Mouse (Mus musculus) small intestine, adult 2 months (tissue): Measurements from ENCODE around the gene Zfp53. TPM values are rescaled to one million over a fixed set of nuclear protein-coding genes. Genes with fewer than 3 reads are reported as not detected.

ENCODE experiments used
- H3K27ac ChIP-seq: fragments of 200-500 bp; 2 replicates; pipeline ENCODE4 v1.5.1; 2012; ENCODE audit warnings: low read depth, low read length, control low read depth, inconsistent platforms; ENCODE audit not compliant: insufficient read depth
- H3K27me3 ChIP-seq: fragments of 200-500 bp; 2 replicates; pipeline ENCODE4 v1.6.1; 2012; ENCODE audit warnings: mild to moderate bottlenecking, moderate library complexity, low read length, inconsistent platforms; ENCODE audit not compliant: control insufficient read depth, insufficient read depth
- H3K36me3 ChIP-seq: fragments of 200-500 bp; 2 replicates; pipeline ENCODE4 v1.6.1; 2012; ENCODE audit warnings: mild to moderate bottlenecking, low read length, control low read depth, inconsistent platforms; ENCODE audit not compliant: control insufficient read depth, insufficient read depth
- H3K4me1 ChIP-seq: fragments of 200-500 bp; 2 replicates; pipeline ENCODE4 v1.6.1; 2012; ENCODE audit warnings: low read length, inconsistent platforms, mixed read lengths; ENCODE audit not compliant: control insufficient read depth, insufficient read depth, insufficient read length
- H3K4me3 ChIP-seq: fragments of 200-500 bp; 2 replicates; pipeline ENCODE4 v1.5.1; 2012; ENCODE audit warnings: low read depth, mild to moderate bottlenecking, control low read depth, inconsistent platforms, low read length, moderate library complexity
- CTCF ChIP-seq: fragments of 200-500 bp; IDR thresholded peaks from 2 replicates; pipeline ENCODE4 v1.5.1; 2012; ENCODE audit warnings: low read depth, mild to moderate bottlenecking, control low read depth, inconsistent platforms, low read length, moderate library complexity, mixed read lengths; ENCODE audit not compliant: insufficient replicate concordance, insufficient read length; ENCODE audit errors: extremely low read depth
- POLR2A ChIP-seq: fragments of 200-500 bp; IDR thresholded peaks from 2 replicates; pipeline ENCODE4 v1.6.1; 2012; ENCODE audit warnings: low read depth, mild to moderate bottlenecking, control low read depth, inconsistent platforms, low read length, moderate library complexity
- WGBS: fragments of 180-500 bp; shearing (Covaris S2); methylation state at CpG from one replicate; pipeline ENCODE4 v1.1.7; 2018; 5-methylcytosine and 5-hydroxymethylcytosine counted together
- polyA plus RNA-seq: library from polyadenylated mRNA; depleted of rRNA; stranded (reverse); fragments of >200 nt; gene quantifications from 2 replicates; pipeline ENCODE4 v1.2.3, GENCODE M21; 2012; rRNA removed

Gene Zfp53
- polyA plus RNA-seq, 1 experiment, result 2.5 TPM

DNA sequence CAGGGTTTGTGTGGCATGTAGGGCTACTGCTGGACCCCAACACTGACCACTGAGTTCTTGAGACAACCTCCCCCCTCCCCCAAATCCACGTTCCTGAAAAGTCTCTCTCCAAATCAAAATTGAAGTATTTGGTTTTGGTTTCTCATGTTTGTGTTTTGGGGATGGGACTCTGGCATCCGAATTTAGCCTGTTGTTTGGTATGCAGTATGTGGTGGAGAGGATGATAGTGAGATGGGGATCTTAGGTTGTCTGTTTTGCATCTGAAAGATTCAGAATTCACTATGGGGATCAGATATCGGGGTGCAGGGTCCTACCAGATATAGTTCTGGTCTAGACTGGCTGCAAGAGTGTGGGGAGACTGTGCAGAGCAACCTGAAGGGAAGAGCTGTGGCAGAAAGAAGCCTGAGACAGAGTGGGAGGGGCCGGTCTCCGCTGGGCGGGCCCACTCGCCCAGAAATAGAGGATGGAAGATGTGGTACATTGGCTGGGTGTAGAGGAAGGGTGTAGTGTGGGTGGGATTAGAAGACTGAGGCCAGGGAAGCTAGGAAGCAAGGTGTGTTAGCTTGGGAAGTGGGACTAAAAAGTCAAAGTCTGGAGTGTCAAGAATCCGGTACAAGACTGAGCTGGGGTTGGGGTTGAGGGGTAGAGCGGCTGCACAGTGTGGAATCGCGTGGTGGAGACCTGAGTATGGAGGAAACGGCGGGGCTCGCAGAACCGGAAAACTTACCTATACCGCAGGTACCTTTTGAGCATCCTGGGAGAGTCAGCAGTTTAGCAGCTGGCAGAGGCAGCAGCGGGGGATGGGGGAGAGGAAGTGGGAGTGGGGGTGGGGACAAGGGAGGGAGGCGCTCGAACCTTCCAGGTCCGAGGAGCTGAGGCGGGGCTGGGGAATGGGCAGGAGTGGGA lies 46.6 kb downstream of the Zfp53 start, which contains the start of gene Zfp52:
TSS of gene Zfp52 (plus strand) at position 444 of the 906 bp plus-strand sequence.
- H3K27ac ChIP-seq, result peak within 1 kb of the TSS; percentile 89
- WGBS, result 1% methylated on average over 21 of the region's 21 CpGs
- no peaks in the 10 kb centered on the region for H3K36me3 ChIP-seq
- H3K27me3 ChIP-seq, result no peaks in the 10 kb centered on the region
- no peak for TF ChIP-seq CTCF
- no peak for TF ChIP-seq POLR2A
- H3K4me1 ChIP-seq, result peaks cover 3% of the 10 kb centered on the region
- peak within 1 kb of the TSS; percentile 78 for H3K4me3 ChIP-seq

DNA sequence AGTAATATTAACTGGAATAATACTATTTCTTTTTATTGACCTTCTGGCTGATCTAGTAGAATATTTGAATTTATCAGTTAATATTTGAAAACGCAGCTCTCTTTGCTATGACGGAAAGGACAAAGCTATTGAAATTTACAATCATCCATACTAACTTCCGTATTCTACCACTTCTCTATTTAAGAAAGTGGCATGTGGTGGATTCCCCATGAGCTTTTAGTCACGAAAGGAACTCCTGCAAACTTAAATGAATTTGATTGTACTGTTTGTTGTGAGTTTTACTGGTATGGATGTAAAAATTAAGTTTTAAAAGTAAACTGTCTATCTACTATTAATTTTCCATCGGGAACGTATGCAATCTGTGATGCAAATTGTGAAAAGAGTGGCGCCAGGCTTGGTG lies 47.3 kb downstream of the Zfp53 start:
- TF ChIP-seq CTCF, result no peak
- no peak for TF ChIP-seq POLR2A
- Histone ChIP-seq H3K4me3 (peak overlapping the region; percentile 78), H3K36me3 (no peaks in the 10 kb centered on the region), H3K27ac (no peak overlapping the region), H3K27me3 (no peaks in the 10 kb centered on the region), H3K4me1 (peaks cover 3% of the 10 kb centered on the region)
- 36% methylated on average over 7 of the region's 7 CpGs for WGBS

DNA sequence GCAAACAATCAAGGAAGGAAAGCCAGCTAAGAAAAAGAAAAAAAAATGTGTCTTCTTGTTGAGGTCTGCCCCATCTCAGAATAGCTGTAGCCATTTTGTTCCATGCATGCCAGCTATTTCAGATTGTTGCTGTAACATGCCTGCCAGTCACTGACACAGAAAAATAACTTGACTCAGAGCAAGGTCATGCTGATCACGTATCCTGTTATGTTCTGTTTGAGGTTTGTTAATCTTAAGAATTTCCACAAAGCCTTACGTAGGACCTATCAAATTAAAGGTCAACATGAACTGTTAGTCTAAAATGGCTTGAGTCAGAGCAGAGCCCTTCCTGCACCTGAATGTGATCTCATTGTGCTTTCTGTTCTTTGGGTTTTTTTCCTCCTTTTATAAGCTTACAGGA lies 47.9 kb downstream of the Zfp53 start:
- WGBS, result 86% methylated on average over 2 of the region's 2 CpGs
- Histone ChIP-seq H3K36me3 (no peaks in the 10 kb centered on the region), H3K4me3 (no peak overlapping the region), H3K27ac (no peak overlapping the region), H3K27me3 (no peaks in the 10 kb centered on the region), H3K4me1 (peaks cover 3% of the 10 kb centered on the region; the same call in 1 of the 2 replicates)
- no peak for TF ChIP-seq POLR2A
- TF ChIP-seq CTCF, result no peak

DNA sequence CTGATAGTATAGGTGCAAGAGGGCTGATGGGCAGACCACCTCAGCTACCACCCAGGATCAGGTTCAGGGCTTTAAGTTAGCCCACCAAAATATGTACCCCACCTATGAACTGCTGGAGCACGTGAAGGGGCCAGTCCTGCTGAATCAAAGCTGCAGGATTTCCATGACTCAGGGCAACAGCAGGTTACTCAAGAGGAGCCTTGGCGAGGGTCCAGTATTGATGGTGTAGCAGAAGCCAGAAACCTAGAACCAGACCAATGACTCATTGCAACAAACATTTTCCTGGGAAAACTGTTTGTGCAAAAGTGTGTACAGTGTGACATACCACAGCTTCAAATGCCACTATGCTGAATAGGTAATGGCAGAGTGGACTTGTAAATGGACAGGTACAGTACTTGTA lies 69.0 kb downstream of the Zfp53 start:
- WGBS, result 89% methylated on average over 2 of the region's 2 CpGs
- Histone ChIP-seq H3K4me3 (no peak overlapping the region), H3K4me1 (no peaks in the 10 kb centered on the region), H3K36me3 (peaks cover 11% of the 10 kb centered on the region), H3K27ac (no peak overlapping the region), H3K27me3 (no peaks in the 10 kb centered on the region; the same call in 1 of the 2 replicates)
- no peak for TF ChIP-seq POLR2A
- TF ChIP-seq CTCF, result no peak

Other genes starting within 250 kb of the Zfp53 start
- not detected in 2 replicates for gene Vmn1r235, start 232.6 kb upstream of the Zfp53 start, polyA plus RNA-seq
- gene Vmn1r236, start 206.1 kb upstream of the Zfp53 start, polyA plus RNA-seq, result not detected in 2 replicates
- not detected in 2 replicates for gene Vmn1r237, start 177.1 kb upstream of the Zfp53 start, polyA plus RNA-seq
- 0.11 TPM in 1 of 2 replicates, not detected in the other for gene Zfp677, start 105.2 kb upstream of the Zfp53 start, polyA plus RNA-seq
- gene Zfp54, start 65.8 kb upstream of the Zfp53 start, polyA plus RNA-seq, result 0.20 TPM in 1 of 2 replicates, not detected in the other
- gene Zfp51, start 38.6 kb upstream of the Zfp53 start, polyA plus RNA-seq, result 0.08 and 0.15 TPM in 2 replicates
- 0.05 TPM in 1 of 2 replicates, not detected in the other for gene Zfp52, start 46.5 kb downstream of the Zfp53 start, polyA plus RNA-seq
- 0.20 and 0.60 TPM in 2 replicates for gene Zfp948, start 78.0 kb downstream of the Zfp53 start, polyA plus RNA-seq
- gene Zfp983, start 161.6 kb downstream of the Zfp53 start, polyA plus RNA-seq, result 0.11 and 0.28 TPM in 2 replicates
- gene Gm10226, start 202.9 kb downstream of the Zfp53 start, polyA plus RNA-seq, result not detected in 2 replicates
- gene Zfp760, start 218.7 kb downstream of the Zfp53 start, polyA plus RNA-seq, result 0.08 and 0.20 TPM in 2 replicates
- 0.30 and 0.37 TPM in 2 replicates for gene Zfp229, start 241.8 kb downstream of the Zfp53 start, polyA plus RNA-seq